Mouse (Mus musculus): ENCODE measurements around the gene Mif4gd. TPM values are rescaled to one million over a fixed set of nuclear protein-coding genes. Genes with fewer than 3 reads are reported as not detected.

Mif4gd gene
- polyA plus RNA-seq (2012; rRNA removed): 138 and 144 TPM in 2 replicates

GRCm38 (mm10) chr11:115612410-115613137 is at the start of gene Mif4gd:
Gene Mif4gd (minus strand): TSS chr11:115612969.
- WGBS: under 1% methylated on average over 78 of the region's 80 CpGs
- TF ChIP-seq CTCF (conservative IDR thresholded peaks at IDR 0.05; ENCODE audit: insufficient read depth, insufficient read length, low read depth, low read length) (peak; percentile 42), POLR2A (IDR thresholded peaks at IDR 0.05; ENCODE audit: low read depth, low read length) (no peak)

DNA sequence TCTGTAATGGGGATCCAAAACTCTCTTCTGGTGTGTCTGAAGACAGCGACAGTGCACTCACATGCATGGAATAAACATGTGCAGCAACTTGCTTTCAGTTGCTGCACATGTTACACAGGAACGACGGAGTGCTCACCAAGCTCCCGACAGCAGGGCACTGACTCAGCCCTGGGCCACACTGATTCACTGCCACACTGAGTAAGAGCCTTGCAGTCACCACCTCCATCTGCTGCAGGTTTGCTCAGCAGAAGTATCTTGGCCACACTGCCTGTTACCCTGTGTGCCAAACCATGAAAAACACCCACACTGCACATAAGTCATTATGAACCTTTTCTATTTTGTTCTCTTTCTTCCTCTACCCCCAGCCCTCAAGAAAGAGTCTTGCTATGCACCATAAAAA is 47.6 kb upstream of the Mif4gd start:
- Histone ChIP-seq H3K36me3 (ENCODE audit: control insufficient read depth, insufficient read depth, low read length) (no peaks in the 10 kb centered on the region), H3K4me1 (ENCODE audit: control insufficient read depth, insufficient read depth, low read length) (peaks cover 2% of the 10 kb centered on the region; the same call in 1 of the 2 replicates), H3K27me3 (replicated peaks; ENCODE audit: control insufficient read depth, insufficient read depth, low read length) (no peaks in the 10 kb centered on the region), H3K27ac (ENCODE audit: insufficient read depth, low read depth, low read length) (no peak overlapping the region), H3K4me3 (ENCODE audit: insufficient read depth, low read depth, low read length) (no peak overlapping the region)
- TF ChIP-seq CTCF (conservative IDR thresholded peaks at IDR 0.05; ENCODE audit: insufficient read depth, insufficient read length, low read depth, low read length) (no peak), POLR2A (IDR thresholded peaks at IDR 0.05; ENCODE audit: low read depth, low read length) (no peak)
- WGBS: 92% methylated on average over 4 of the region's 4 CpGs
- no peak for DNase-seq

More at GRCm38 (mm10) chr11:115612410-115613137, at the start of gene Mif4gd:
- peak; percentile 97 for DNase-seq
- Histone ChIP-seq H3K27me3 (replicated peaks; ENCODE audit: control insufficient read depth, insufficient read depth, low read length) (no peaks in the 10 kb centered on the region), H3K4me1 (ENCODE audit: control insufficient read depth, insufficient read depth, low read length) (peaks cover 30% of the 10 kb centered on the region), H3K27ac (ENCODE audit: insufficient read depth, low read depth, low read length) (peak within 1 kb of the TSS; percentile 94), H3K36me3 (ENCODE audit: control insufficient read depth, insufficient read depth, low read length) (no peaks in the 10 kb centered on the region; the same call in 1 of the 2 replicates), H3K4me3 (ENCODE audit: insufficient read depth, low read depth, low read length) (peak within 1 kb of the TSS; percentile 66)

DNA sequence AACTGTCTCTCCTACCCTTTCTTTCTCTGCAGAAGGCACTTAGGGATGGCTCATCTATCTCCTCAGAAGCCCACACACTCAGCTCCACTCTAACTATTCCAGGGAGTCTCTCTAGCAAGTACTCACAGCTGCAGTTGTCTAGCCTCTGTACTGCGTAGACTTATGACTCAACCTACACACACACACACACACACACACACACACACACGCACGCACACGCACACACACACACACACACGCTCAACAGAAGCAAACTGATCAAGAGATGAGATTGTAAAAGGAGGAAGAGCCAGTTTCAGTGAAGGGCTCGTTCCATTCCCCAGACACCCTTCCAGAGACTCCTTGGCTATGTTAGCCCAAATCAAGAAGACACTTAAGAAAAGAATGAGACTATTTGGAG is 45.8 kb upstream of the Mif4gd start:
- DNase-seq: no peak
- H3K27ac ChIP-seq (ENCODE audit: insufficient read depth, low read depth, low read length): no peak overlapping the region
- H3K4me3 ChIP-seq (ENCODE audit: insufficient read depth, low read depth, low read length): no peak overlapping the region
- H3K27me3 ChIP-seq (replicated peaks; ENCODE audit: control insufficient read depth, insufficient read depth, low read length): no peaks in the 10 kb centered on the region
- H3K36me3 ChIP-seq (ENCODE audit: control insufficient read depth, insufficient read depth, low read length): no peaks in the 10 kb centered on the region
- TF ChIP-seq POLR2A (IDR thresholded peaks at IDR 0.05; ENCODE audit: low read depth, low read length) (no peak), CTCF (conservative IDR thresholded peaks at IDR 0.05; ENCODE audit: insufficient read depth, insufficient read length, low read depth, low read length) (no peak)
- 82% methylated on average over 6 of the region's 6 CpGs for WGBS
- peaks cover 2% of the 10 kb centered on the region; the same call in 1 of the 2 replicates for H3K4me1 ChIP-seq (ENCODE audit: control insufficient read depth, insufficient read depth, low read length)

GRCm38 (mm10) chr11:115654128-115654527 is 41.4 kb upstream of the Mif4gd start:
- 53% methylated on average over 2 of the region's 2 CpGs for WGBS
- Histone ChIP-seq H3K27ac (ENCODE audit: insufficient read depth, low read depth, low read length) (no peak overlapping the region), H3K27me3 (replicated peaks; ENCODE audit: control insufficient read depth, insufficient read depth, low read length) (no peaks in the 10 kb centered on the region), H3K36me3 (ENCODE audit: control insufficient read depth, insufficient read depth, low read length) (no peaks in the 10 kb centered on the region; the same call in 1 of the 2 replicates), H3K4me1 (ENCODE audit: control insufficient read depth, insufficient read depth, low read length) (no peaks in the 10 kb centered on the region), H3K4me3 (ENCODE audit: insufficient read depth, low read depth, low read length) (no peak overlapping the region)
- TF ChIP-seq POLR2A (IDR thresholded peaks at IDR 0.05; ENCODE audit: low read depth, low read length) (no peak), CTCF (conservative IDR thresholded peaks at IDR 0.05; ENCODE audit: insufficient read depth, insufficient read length, low read depth, low read length) (no peak)
- no peak for DNase-seq

DNA sequence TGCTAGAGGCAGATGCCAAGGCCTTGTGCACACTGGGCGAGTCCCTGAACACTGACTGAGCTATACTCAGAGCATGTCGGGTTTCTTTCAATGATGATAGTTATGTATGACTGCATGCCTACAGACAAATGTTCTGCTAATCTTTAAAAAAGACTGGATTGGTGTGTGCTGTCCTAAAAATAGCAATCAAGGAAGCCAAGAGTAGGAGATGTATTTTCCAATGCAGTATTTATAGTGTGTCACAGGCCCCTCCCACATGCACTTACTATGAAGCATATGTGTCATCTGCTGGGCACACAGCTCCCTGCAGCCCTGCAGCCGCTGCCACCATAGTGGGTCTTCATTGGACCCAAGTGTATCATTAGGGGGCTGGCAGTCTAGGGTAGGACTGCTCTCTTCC is 40.4 kb upstream of the Mif4gd start:
- Histone ChIP-seq H3K4me3 (ENCODE audit: insufficient read depth, low read depth, low read length) (no peak overlapping the region), H3K27me3 (replicated peaks; ENCODE audit: control insufficient read depth, insufficient read depth, low read length) (no peaks in the 10 kb centered on the region), H3K27ac (ENCODE audit: insufficient read depth, low read depth, low read length) (no peak overlapping the region), H3K4me1 (ENCODE audit: control insufficient read depth, insufficient read depth, low read length) (no peaks in the 10 kb centered on the region), H3K36me3 (ENCODE audit: control insufficient read depth, insufficient read depth, low read length) (no peaks in the 10 kb centered on the region; the same call in 1 of the 2 replicates)
- DNase-seq: no peak
- no peak for TF ChIP-seq POLR2A (IDR thresholded peaks at IDR 0.05; ENCODE audit: low read depth, low read length)
- TF ChIP-seq CTCF (conservative IDR thresholded peaks at IDR 0.05; ENCODE audit: insufficient read depth, insufficient read length, low read depth, low read length): no peak
- 88% methylated on average over 3 of the region's 3 CpGs for WGBS

- Histone ChIP-seq H3K4me3 (ENCODE audit: insufficient read depth, low read depth, low read length) (no peak overlapping the region), H3K4me1 (ENCODE audit: control insufficient read depth, insufficient read depth, low read length) (no peaks in the 10 kb centered on the region), H3K36me3 (ENCODE audit: control insufficient read depth, insufficient read depth, low read length) (no peaks in the 10 kb centered on the region; the same call in 1 of the 2 replicates), H3K27ac (ENCODE audit: insufficient read depth, low read depth, low read length) (no peak overlapping the region), H3K27me3 (replicated peaks; ENCODE audit: control insufficient read depth, insufficient read depth, low read length) (no peaks in the 10 kb centered on the region)
- WGBS: 51% methylated on average over 3 of the region's 3 CpGs
- DNase-seq: peak; percentile 46
- TF ChIP-seq POLR2A (IDR thresholded peaks at IDR 0.05; ENCODE audit: low read depth, low read length) (no peak), CTCF (conservative IDR thresholded peaks at IDR 0.05; ENCODE audit: insufficient read depth, insufficient read length, low read depth, low read length) (no peak)
Observed at GRCm38 (mm10) chr11:115651680-115652079, 38.9 kb upstream of the Mif4gd start.

- H3K27ac ChIP-seq (ENCODE audit: insufficient read depth, low read depth, low read length): no peak overlapping the region
- TF ChIP-seq CTCF (conservative IDR thresholded peaks at IDR 0.05; ENCODE audit: insufficient read depth, insufficient read length, low read depth, low read length): no peak
- no peak for TF ChIP-seq POLR2A (IDR thresholded peaks at IDR 0.05; ENCODE audit: low read depth, low read length)
- 66% methylated on average over 10 of the region's 10 CpGs for WGBS
- peak; percentile 48 for DNase-seq
- H3K27me3 ChIP-seq (replicated peaks; ENCODE audit: control insufficient read depth, insufficient read depth, low read length): no peaks in the 10 kb centered on the region
- no peaks in the 10 kb centered on the region for H3K4me1 ChIP-seq (ENCODE audit: control insufficient read depth, insufficient read depth, low read length)
- no peaks in the 10 kb centered on the region; the same call in 1 of the 2 replicates for H3K36me3 ChIP-seq (ENCODE audit: control insufficient read depth, insufficient read depth, low read length)
- no peak overlapping the region for H3K4me3 ChIP-seq (ENCODE audit: insufficient read depth, low read depth, low read length)
Observed at GRCm38 (mm10) chr11:115649706-115650105, 36.9 kb upstream of the Mif4gd start.
